Mouse (Mus musculus): ENCODE results near the gene Dock7.

Gene Dock7

DNA sequence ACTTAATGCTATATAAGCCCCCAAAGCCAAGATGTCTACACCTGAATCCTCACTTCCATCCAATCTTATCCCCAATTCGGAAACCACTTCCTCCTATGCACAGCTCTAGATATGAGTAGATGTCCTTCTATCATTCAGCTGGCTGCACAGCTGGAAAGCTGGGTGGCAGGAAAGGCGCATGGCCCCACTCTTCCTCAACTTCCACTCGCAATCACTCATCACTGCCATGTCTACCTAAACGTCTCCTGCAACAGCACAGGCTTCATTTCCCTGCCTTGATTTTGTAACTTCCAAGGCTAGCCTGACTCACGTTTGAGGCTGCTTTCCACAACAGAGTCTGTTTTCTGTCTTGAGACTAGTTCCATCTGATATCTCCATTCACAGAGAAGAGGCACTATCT lies 1.7 kb downstream of the Dock7 start:
- no peak for DNase-seq

- DNase-seq, result no peak
These were observed 4.9 kb downstream of the Dock7 start for GRCm38 (mm10) chr4:99115797-99116196.

DNA sequence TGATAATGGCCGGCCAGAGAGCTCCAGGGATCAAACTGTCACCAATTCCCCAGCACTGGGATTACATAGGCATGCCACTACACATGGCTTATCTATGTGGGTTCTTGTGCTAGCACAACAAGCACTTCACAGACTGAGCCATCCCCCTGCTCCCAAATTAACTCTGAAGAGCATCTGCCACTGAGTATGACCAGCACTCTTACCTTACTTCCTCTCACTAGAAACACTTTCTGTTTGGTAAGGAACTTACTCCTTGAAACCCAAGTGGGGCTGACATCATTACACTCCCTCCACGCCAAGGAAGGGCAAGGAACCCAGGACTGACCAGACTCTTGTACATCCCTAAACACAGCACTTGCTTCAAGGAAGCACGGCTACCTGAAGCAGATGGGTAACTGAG lies 9.0 kb downstream of the Dock7 start:
- DNase-seq, result no peak

DNA sequence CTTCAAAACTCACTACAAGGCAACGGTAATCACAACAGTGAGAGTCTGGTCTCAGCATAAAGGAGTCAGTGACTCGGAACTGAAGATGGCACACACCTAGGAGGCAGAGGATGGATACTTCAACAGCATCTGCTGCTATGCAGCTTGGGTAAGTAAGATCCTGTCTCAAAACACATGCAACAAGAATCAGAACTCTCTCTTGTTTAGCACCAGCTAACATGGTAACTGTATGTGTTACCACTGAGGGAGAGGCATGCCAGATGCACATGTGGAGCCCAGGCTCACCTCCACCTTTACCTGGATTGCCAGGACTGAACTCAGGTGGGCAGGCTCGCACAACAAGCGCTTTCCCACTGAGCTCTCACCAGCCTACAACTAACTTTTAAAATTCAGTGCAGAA lies 11.9 kb downstream of the Dock7 start:
- DNase-seq, result no peak

- DNase-seq, result no peak
These were observed 17.9 kb downstream of the Dock7 start for GRCm38 (mm10) chr4:99102846-99103245.

GRCm38 (mm10) chr4:99100724-99101123 lies 20.0 kb downstream of the Dock7 start:
- DNase-seq, result no peak

- DNase-seq, result no peak
These were observed 28.9 kb downstream of the Dock7 start for GRCm38 (mm10) chr4:99091777-99092176.

- no peak for DNase-seq
These were observed 29.5 kb downstream of the Dock7 start for GRCm38 (mm10) chr4:99091151-99091701.

DNA sequence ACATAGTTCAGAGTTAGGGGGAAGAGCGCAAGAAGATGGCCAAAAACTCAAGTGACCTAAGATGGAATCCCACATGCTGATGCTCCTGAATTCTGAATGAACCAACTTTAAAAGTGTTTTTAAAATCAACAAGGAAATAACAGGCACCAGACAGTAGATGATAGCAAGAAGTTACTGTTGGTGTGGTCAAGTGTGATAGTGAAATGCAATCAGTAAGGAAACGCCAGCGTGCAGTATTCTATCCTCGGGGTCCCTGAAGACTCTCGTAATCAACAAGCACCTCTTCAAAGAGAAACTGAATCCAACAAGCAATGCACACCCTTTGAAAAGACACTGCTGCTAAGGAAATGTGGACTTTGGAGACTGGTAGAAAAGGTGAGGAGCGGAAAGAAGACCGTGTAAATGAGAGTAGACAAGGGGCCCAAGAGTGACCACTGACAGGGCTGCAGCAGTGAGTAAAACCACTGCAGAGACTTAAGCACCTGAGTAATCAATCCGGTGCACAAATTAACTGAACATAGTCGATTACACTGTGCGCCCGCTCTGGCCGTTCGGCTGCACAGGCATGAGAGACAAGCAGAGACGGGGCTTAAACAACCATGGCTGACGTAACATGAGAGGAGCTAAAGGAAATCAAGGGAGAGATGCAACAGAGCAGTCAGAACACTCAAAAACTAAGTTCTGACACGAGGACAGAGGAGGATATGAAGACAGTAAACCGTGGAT lies 32.8 kb downstream of the Dock7 start:
- no peak for DNase-seq

GRCm38 (mm10) chr4:99083862-99084261 lies 36.9 kb downstream of the Dock7 start:
- no peak for DNase-seq

GRCm38 (mm10) chr4:99081169-99081568 lies 39.5 kb downstream of the Dock7 start:
- DNase-seq, result no peak

DNA sequence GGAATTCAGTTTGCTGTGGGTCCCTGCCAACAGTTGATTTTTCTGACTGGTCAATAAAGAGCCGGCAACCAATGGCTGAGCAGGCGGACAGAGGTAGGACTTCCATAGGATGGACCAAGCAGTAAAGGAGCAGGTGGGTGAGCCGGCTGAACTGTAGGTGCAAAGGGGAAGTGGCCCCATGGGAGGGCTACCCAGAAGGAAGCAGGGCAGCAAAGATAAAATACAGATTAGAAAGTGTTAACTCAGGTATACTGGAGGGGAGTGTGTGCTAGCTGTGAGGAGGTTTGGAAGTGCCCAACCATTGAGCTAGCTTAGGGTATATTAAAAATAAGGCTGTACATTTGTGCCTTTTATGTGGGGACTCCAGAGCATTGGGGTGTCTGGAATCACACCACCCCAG lies 42.7 kb downstream of the Dock7 start:
- no peak for DNase-seq

DNA sequence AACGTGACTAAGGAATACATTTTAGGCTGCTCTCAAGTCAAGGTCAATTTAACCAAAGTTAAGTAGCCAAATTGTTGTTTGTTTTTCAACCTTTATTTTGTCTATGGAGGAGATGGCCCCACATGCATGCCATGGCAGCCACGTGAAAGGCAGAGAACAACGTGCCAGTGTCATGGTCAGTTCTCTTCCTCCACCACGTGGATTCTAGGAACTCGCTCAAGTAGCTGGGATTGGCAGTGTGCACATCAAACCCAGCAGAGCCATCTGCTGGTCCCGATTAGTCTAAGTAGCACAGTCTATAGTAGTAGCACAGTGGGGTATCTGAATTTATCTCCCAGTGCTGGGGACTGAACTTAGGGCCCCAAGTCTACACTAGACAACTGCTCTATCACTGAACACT lies 51.9 kb downstream of the Dock7 start:
- no peak for DNase-seq

DNA sequence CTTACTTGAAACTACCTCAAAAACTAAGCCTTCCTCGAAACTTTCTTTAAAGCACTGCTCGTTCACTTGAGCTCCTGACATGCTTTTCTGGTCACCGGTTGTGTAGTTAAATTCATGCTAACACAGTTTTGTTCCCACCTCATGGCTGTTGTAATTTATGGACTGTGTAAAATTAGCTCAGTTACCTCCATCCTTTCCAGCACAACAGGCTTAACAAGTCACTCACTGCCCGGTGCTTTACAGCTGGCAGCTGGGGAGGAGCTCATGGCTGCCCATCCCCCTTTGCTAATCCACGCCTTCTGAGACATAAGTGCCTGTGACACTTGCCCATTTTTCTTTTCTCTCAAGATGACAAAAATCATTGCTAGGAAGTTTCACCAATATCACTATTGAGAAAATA lies 56.2 kb downstream of the Dock7 start:
- no peak for DNase-seq

GRCm38 (mm10) chr4:99048581-99048980 lies 72.1 kb downstream of the Dock7 start:
- no peak for DNase-seq

- no peak for DNase-seq
These were observed 74.2 kb downstream of the Dock7 start for GRCm38 (mm10) chr4:99046471-99046870.

GRCm38 (mm10) chr4:99044854-99045253 lies 75.9 kb downstream of the Dock7 start:
- DNase-seq, result no peak

DNA sequence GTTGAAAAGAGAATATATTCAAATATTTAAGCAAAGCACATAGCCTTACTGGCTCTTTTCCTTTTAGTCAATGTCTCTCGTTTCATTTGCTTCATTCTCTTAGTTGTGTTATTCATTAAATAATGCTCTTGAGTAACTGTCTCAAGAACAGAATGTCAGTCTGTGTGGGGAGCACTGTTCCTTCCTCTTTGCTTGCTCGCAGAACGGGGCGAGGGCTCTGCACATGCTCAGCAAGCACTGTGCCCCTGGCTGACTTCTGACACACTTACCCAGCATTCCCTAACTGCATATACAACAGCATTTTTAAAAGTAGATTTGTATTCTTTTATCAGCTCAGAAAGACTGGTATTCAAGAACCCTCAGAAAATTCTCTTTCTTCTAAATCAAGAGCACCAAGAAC lies 87.8 kb downstream of the Dock7 start:
- DNase-seq, result no peak

GRCm38 (mm10) chr4:99030686-99031085 lies 90.0 kb downstream of the Dock7 start, which contains the start of gene Angptl3:
Gene Angptl3, plus strand, starts transcription at chr4:99030954.
- DNase-seq, result no peak

DNA sequence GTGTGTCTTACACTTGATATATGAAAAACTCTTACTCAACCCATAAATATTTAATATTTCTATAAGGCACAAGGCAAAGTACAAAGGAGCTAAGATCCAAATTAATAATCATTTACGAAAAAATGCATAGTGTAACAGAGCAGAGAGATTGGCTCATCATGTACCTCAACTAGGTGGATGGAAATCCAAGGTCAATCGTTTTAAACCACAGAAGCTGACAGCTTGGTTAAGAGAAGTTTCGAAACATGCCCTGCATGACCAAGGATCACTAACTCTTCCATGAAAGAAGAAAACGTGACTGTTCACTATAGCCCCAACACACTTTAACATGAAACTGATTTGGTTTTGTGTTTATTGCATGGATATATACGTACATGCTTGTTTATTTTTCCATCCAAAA lies 92.3 kb downstream of the Dock7 start:
- DNase-seq, result no peak

DNA sequence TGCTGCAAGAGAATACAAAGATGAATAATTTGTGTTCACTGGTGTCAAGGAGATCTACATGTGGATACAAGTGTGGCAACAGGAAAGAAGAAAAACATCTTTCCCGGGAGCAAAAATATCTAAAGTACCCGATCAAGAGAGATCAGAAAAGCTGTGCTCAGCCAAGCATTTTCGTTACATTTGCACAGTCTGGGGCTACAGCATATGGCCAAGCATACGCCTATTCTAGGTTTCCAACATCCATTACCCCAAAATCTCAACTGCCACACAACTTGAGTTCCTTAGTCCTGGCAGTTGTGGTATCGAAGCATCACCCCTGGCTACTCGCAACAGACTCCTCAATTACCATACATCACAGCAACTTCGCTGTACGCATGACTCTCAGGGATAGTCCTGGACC lies 98.5 kb downstream of the Dock7 start:
- no peak for DNase-seq

DNA sequence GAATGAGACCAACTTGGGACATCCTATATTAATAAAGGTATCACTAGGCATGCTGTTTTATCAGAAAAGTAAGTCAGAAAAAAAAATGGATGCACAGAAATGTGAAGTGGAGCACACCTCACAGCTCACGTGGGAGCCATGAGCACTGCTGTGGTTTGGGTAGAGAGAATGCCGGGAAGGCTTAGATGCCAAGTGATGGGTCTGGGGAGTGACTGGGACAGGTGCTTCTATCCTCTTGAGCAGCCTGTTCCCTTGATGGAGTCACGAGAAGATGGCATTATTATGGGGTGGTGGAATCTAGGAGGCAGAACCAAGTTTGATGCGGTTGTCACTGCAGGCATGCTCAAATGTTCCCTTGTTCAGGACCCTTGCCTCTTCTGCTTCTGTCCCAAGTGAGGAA lies 109.7 kb downstream of the Dock7 start:
- DNase-seq, result no peak

DNA sequence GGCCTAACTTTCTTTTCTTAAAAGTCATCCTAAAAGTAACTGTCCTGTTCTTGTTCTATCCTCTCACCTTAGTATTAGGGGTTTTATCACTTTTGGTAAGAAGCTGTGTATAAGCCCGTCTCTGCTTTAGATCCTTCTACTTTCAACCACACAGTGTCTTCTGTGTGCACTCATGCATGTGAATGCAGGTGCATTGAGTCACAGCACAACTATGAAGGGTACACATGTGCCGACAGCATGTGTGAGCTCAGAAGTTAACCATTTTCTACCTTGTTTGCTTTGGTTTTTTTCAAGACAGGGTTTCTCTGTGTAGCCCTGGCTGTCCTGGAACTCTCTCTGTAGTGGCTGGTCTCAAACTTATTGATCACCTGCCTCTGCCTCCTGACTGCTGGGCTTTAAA lies 114.4 kb downstream of the Dock7 start:
- no peak for DNase-seq

- no peak for DNase-seq
These were observed 115.1 kb downstream of the Dock7 start for GRCm38 (mm10) chr4:99005574-99005973.

GRCm38 (mm10) chr4:98993491-98993890 lies 127.2 kb downstream of the Dock7 start:
- no peak for DNase-seq

All from cerebellum, postnatal 14 days (tissue).